ENCODE assay signal across 8 mouse cellular contexts in genomic region chr3:93555878-93556254, GRCm38 (mm10). TPM values are rescaled to one million over a fixed set of nuclear protein-coding genes. Genes with fewer than 3 reads are reported as not detected.
DNase-seq lines count a peak whose midpoint lies in the region; ATAC-seq and TF ChIP-seq lines count a peak whose summit lies in the region.

No protein-coding gene starts in this region.

- intact Hi-C loops in heart, postnatal 10 days (cut with DNase I), result loop anchor here (2.0 kb wide), 2 partner anchors 13 to 41 kb away; no protein-coding TSS in a partner anchor

- peaks cover 59% of the 10 kb centered on the region for H3K79me2 ChIP-seq in C2C12 (ENCODE audit: control insufficient read depth, insufficient read depth)

- peak overlapping the region; percentile 100 for H3ac ChIP-seq in C2C12 (ENCODE audit: control insufficient read depth, insufficient read length, low read depth)

- peak overlapping the region; percentile 71 for H3K4me3 ChIP-seq in C2C12 (ENCODE audit: insufficient read depth, poor library complexity, severe bottlenecking)

- peak; percentile 79 for ATAC-seq in Patski
- peak; percentile 56 for ATAC-seq in megakaryocyte progenitor cell, adult 5-6 weeks (replicated peaks; ENCODE audit: poor library complexity)

- CTCF ChIA-PET in Patski (lab: Charles Lee), result interaction anchor here (1.1 to 25.5 kb wide), 6 partner anchors 9 to 62 kb away, joined by 3 to 811 read pairs (median 10); no protein-coding TSS in a partner anchor

- TF ChIP-seq CTCF in C2C12 (IDR thresholded peaks at IDR 0.05; ENCODE audit: control insufficient read depth, insufficient read depth, insufficient read length), result no peak
- TF ChIP-seq CTCF in Patski (IDR thresholded peaks at IDR 0.05), result no peak

- H3K79me3 ChIP-seq in C2C12 (ENCODE audit: low read depth), result peaks cover 49% of the 10 kb centered on the region

- H3K27me3 ChIP-seq in C2C12 (ENCODE audit: control insufficient read depth, insufficient read depth, insufficient read length) (no peaks in the 10 kb centered on the region), Patski (no peaks in the 10 kb centered on the region)

- H3K36me3 ChIP-seq in C2C12 (ENCODE audit: control insufficient read depth, insufficient read depth), result peaks cover 39% of the 10 kb centered on the region

- POLR2A ChIA-PET in Patski (lab: Charles Lee), result interaction anchor here (0.7 to 3.0 kb wide), 11 partner anchors 9 to 41 kb away, joined by 3 to 17 read pairs (median 3); partner anchors contain the start of gene S100a11

- DNase-seq in Patski (ENCODE audit: low read depth, low spot score), result no peak
- peak; percentile 55 for DNase-seq in fat pad, adult 2 months (ENCODE audit: extremely low read depth, low read depth, low spot score)
- DNase-seq in heart, postnatal 10 days, result peak; percentile 62 to 64
- DNase-seq in kidney, postnatal 4 days, result peak; percentile 47 to 65
- DNase-seq in yolk sac, embryonic 10.5 days (ENCODE audit: low spot score), result peak; percentile 87
- no peak for DNase-seq in cerebellum, adult 9-10 months

- in situ Hi-C loops in Patski (cut with MboI; ENCODE audit: low pct_unique_long_range_greater_than_20kb), result no loop called here

TF ChIP-seq in C2C12, 6 proteins besides CTCF, POLR2A, EP300 and RAD21:
- TF ChIP-seq MYOG (IDR thresholded peaks at IDR 0.05; ENCODE audit: control insufficient read depth, extremely low read depth, insufficient read length) (no peak), FOSL1 (IDR thresholded peaks at IDR 0.05; ENCODE audit: insufficient read depth, low read length, poor library complexity, severe bottlenecking) (peak; percentile 12), MAX (IDR thresholded peaks at IDR 0.05) (no peak), MYOD1 (IDR thresholded peaks at IDR 0.05; ENCODE audit: control insufficient read depth, insufficient read length, low read depth) (no peak), USF1 (IDR thresholded peaks at IDR 0.05; ENCODE audit: low read depth) (no peak), CEBPB (IDR thresholded peaks at IDR 0.05; ENCODE audit: low read depth) (no peak)
TF ChIP-seq in C2C12: peak in this region for 1.

RNA-seq across cellular contexts. Expression of gene S100a10, which starts 1.0 kb away (rescaled TPM):
- polyA plus RNA-seq in C2C12 (2012; fragmentation: generic; extraction: Trizol) (1,750 TPM), Patski (2021) (981 TPM)
- total RNA-seq in heart, postnatal 10 days (2021), result 100 to 1,000 TPM; 143 to 197 TPM
- 146 and 155 TPM in 2 replicates for total RNA-seq in megakaryocyte progenitor cell, adult 5-6 weeks (2015)
- 217 and 260 TPM in 2 replicates for total RNA-seq in megakaryocyte progenitor cell, adult 5-6 weeks (2017)

RNA-seq across cellular contexts. Expression of gene S100a11, which starts 35.6 kb away (rescaled TPM):
- polyA plus RNA-seq in C2C12 (2012; fragmentation: generic; extraction: Trizol) (3,212 TPM), Patski (2021) (3,178 TPM)
- total RNA-seq in heart, postnatal 10 days (2021), result 100 to 1,000 TPM; 212 to 217 TPM
- 1,747 and 1,792 TPM in 2 replicates for total RNA-seq in megakaryocyte progenitor cell, adult 5-6 weeks (2015)
- 99.3 and 111 TPM in 2 replicates for total RNA-seq in megakaryocyte progenitor cell, adult 5-6 weeks (2017)

Comparison
In these comparisons a context has a peak if more than half of its experiments do, and no peak if none do; other contexts are left out.
1. DNase-seq: peak in fat pad, adult 2 months (single experiment), heart, postnatal 10 days (2 of 2), kidney, postnatal 4 days (2 of 2) and yolk sac, embryonic 10.5 days (single experiment); none in Patski (single experiment) and cerebellum, adult 9-10 months (single experiment).